Mouse (Mus musculus) MEL (cell line): Measurements from ENCODE around the gene Ccl17.

Source experiments
- CHD2 ChIP-seq: IDR thresholded peaks from 2 replicates; pipeline ENCODE4 v1.6.1; 2011; ENCODE audit warnings: low read length, improper control_type of control experiment
- CTCF ChIP-seq, 3 experiments: IDR thresholded peaks in 2 of 3; conservative IDR thresholded peaks in 1 of 3; 2 replicates each; pipeline ENCODE4 v1.5.1; 2011 to 2012; ENCODE audit warnings: low read length in 3 of 3, low read depth in 2 of 3, mild to moderate bottlenecking in 2 of 3, improper control_type of control experiment in 1 of 3, inconsistent platforms in 1 of 3, mixed read lengths in 1 of 3, moderate library complexity in 1 of 3; ENCODE audit not compliant: control insufficient read depth in 1 of 3, insufficient read depth in 1 of 3, poor library complexity in 1 of 3, severe bottlenecking in 1 of 3
- GABPA ChIP-seq: IDR thresholded peaks from 2 replicates; pipeline ENCODE4 v1.6.1; 2012; ENCODE audit warnings: low read depth, mild to moderate bottlenecking, inconsistent platforms, low read length, improper control_type of control experiment, moderate library complexity
- NRF1 ChIP-seq: IDR thresholded peaks from 2 replicates; pipeline ENCODE4 v1.6.1; 2014; ENCODE audit warnings: low read depth, mild to moderate bottlenecking, inconsistent platforms, low read length, improper control_type of control experiment, moderate library complexity; ENCODE audit not compliant: poor library complexity, insufficient read depth, severe bottlenecking
- POLR2A ChIP-seq, 2 experiments: IDR thresholded peaks; 2 replicates each; pipeline ENCODE4 v1.6.1; 2011 to 2012; ENCODE audit warnings: low read length in 2 of 2, mild to moderate bottlenecking in 2 of 2, control low read depth in 1 of 2, improper control_type of control experiment in 1 of 2, low read depth in 1 of 2, moderate library complexity in 1 of 2; ENCODE audit not compliant: control insufficient read depth in 1 of 2, insufficient read depth in 1 of 2, poor library complexity in 1 of 2
- UBTF ChIP-seq: IDR thresholded peaks from 2 replicates; pipeline ENCODE4 v1.6.1; 2012; ENCODE audit warnings: low read depth, mild to moderate bottlenecking, inconsistent platforms, low read length, improper control_type of control experiment, moderate library complexity, borderline replicate concordance; ENCODE audit not compliant: insufficient read depth
- USF1 ChIP-seq: IDR thresholded peaks from 2 replicates; pipeline ENCODE4 v1.6.1; 2014; ENCODE audit warnings: low read depth, mild to moderate bottlenecking, inconsistent platforms, low read length, improper control_type of control experiment, moderate library complexity
- USF2 ChIP-seq, 2 experiments: IDR thresholded peaks; 2 replicates each; pipeline ENCODE4 v1.6.1; 2011 to 2012; ENCODE audit warnings: improper control_type of control experiment in 2 of 2, low read length in 2 of 2, borderline replicate concordance in 1 of 2, inconsistent platforms in 1 of 2, low read depth in 1 of 2, mild to moderate bottlenecking in 1 of 2; ENCODE audit not compliant: insufficient read depth in 1 of 2
- ZKSCAN1 ChIP-seq: IDR thresholded peaks from 2 replicates; pipeline ENCODE4 v1.6.1; 2012; ENCODE audit warnings: low read depth, mild to moderate bottlenecking, inconsistent platforms, low read length, improper control_type of control experiment, moderate library complexity
- ZMIZ1 ChIP-seq: IDR thresholded peaks from 2 replicates; pipeline ENCODE4 v1.6.1; 2012; ENCODE audit warnings: low read depth, mild to moderate bottlenecking, inconsistent platforms, low read length, improper control_type of control experiment, moderate library complexity

- TF ChIP-seq CTCF (IDR thresholded peaks at IDR 0.05 in 2 of 3, conservative IDR thresholded peaks at IDR 0.05 in 1 of 3; ENCODE audit: control insufficient read depth in 1 of 3, insufficient read depth in 1 of 3, low read depth in 2 of 3, low read length in 3 of 3, poor library complexity in 1 of 3, severe bottlenecking in 1 of 3): no peak
- TF ChIP-seq ZKSCAN1: no peak
- TF ChIP-seq GABPA: no peak
- no peak for TF ChIP-seq USF2 (IDR thresholded peaks at IDR 0.05; ENCODE audit: borderline replicate concordance in 1 of 2, insufficient read depth in 1 of 2, low read depth in 1 of 2, low read length in 2 of 2)
- no peak for TF ChIP-seq UBTF
- no peak for TF ChIP-seq POLR2A (IDR thresholded peaks at IDR 0.05; ENCODE audit: control insufficient read depth in 1 of 2, insufficient read depth in 1 of 2, low read depth in 1 of 2, low read length in 2 of 2, poor library complexity in 1 of 2)
- no peak for TF ChIP-seq CHD2
- no peak for TF ChIP-seq ZMIZ1
- TF ChIP-seq USF1: no peak
- no peak for TF ChIP-seq NRF1
These were observed 38.1 kb upstream of the Ccl17 start, which contains the start of gene Cx3cl1 for GRCm38 (mm10) chr8:94771941-94772670.
